Mouse (Mus musculus): Measurements from ENCODE around the gene Plb1.

Gene Plb1

GRCm38 (mm10) chr5:32232474-32232873 lies at the start of gene Plb1:
Plb1 (plus strand) TSS chr5:32232708.
- no peak for DNase-seq (ENCODE audit: low read depth)

GRCm38 (mm10) chr5:32182885-32183629 lies 49.5 kb upstream of the Plb1 start:
- no peak for DNase-seq (ENCODE audit: low read depth)

- DNase-seq (ENCODE audit: low read depth) = no peak
Observed at GRCm38 (mm10) chr5:32187717-32188116, 44.8 kb upstream of the Plb1 start.

GRCm38 (mm10) chr5:32191259-32191658 lies 41.2 kb upstream of the Plb1 start:
- no peak for DNase-seq (ENCODE audit: low read depth)

GRCm38 (mm10) chr5:32192016-32192845 lies 40.3 kb upstream of the Plb1 start:
- peak; percentile 63 for DNase-seq (ENCODE audit: low read depth)

GRCm38 (mm10) chr5:32194236-32194635 lies 38.3 kb upstream of the Plb1 start:
- DNase-seq (ENCODE audit: low read depth) = no peak

GRCm38 (mm10) chr5:32195857-32196609 lies 36.5 kb upstream of the Plb1 start:
- DNase-seq (ENCODE audit: low read depth) = peak; percentile 44

GRCm38 (mm10) chr5:32197698-32198097 lies 34.8 kb upstream of the Plb1 start:
- DNase-seq (ENCODE audit: low read depth) = peak; percentile 90

- DNase-seq (ENCODE audit: low read depth) = no peak
Observed at GRCm38 (mm10) chr5:32199136-32199535, 33.4 kb upstream of the Plb1 start.

GRCm38 (mm10) chr5:32199594-32199993 lies 32.9 kb upstream of the Plb1 start:
- no peak for DNase-seq (ENCODE audit: low read depth)

GRCm38 (mm10) chr5:32204653-32205052 lies 27.9 kb upstream of the Plb1 start:
- no peak for DNase-seq (ENCODE audit: low read depth)

- DNase-seq (ENCODE audit: low read depth) = no peak
Observed at GRCm38 (mm10) chr5:32206726-32207125, 25.8 kb upstream of the Plb1 start.

- no peak for DNase-seq (ENCODE audit: low read depth)
Observed at GRCm38 (mm10) chr5:32208460-32208859, 24.0 kb upstream of the Plb1 start.

- no peak for DNase-seq (ENCODE audit: low read depth)
Observed at GRCm38 (mm10) chr5:32211011-32211410, 21.5 kb upstream of the Plb1 start.

- no peak for DNase-seq (ENCODE audit: low read depth)
Observed at GRCm38 (mm10) chr5:32213746-32214145, 18.8 kb upstream of the Plb1 start.

GRCm38 (mm10) chr5:32215510-32215909 lies 17.0 kb upstream of the Plb1 start:
- DNase-seq (ENCODE audit: low read depth) = peak; percentile 53

- DNase-seq (ENCODE audit: low read depth) = no peak
Observed at GRCm38 (mm10) chr5:32216465-32216864, 16.0 kb upstream of the Plb1 start.

- DNase-seq (ENCODE audit: low read depth) = no peak
Observed at GRCm38 (mm10) chr5:32217477-32217876, 15.0 kb upstream of the Plb1 start.

GRCm38 (mm10) chr5:32230372-32230771 lies 2.1 kb upstream of the Plb1 start:
- peak; percentile 20 for DNase-seq (ENCODE audit: low read depth)

GRCm38 (mm10) chr5:32239337-32239736 lies 6.8 kb downstream of the Plb1 start:
- peak; percentile 17 for DNase-seq (ENCODE audit: low read depth)

GRCm38 (mm10) chr5:32240741-32241140 lies 8.2 kb downstream of the Plb1 start:
- no peak for DNase-seq (ENCODE audit: low read depth)

GRCm38 (mm10) chr5:32243286-32243885 lies 10.9 kb downstream of the Plb1 start:
- DNase-seq (ENCODE audit: low read depth) = no peak

Measured in c-Kit-positive CD71-negative TER-119-negative erythroid progenitor cells, embryonic 14.5 days (primary cell).